Mouse (Mus musculus): ENCODE results near the gene Slc35c2.

Gene Slc35c2

GRCm38 (mm10) chr2:165239533-165240144 lies 48.0 kb downstream of the Slc35c2 start:
- DNase-seq (ENCODE audit: low read depth, low spot score): peak; percentile 53

GRCm38 (mm10) chr2:165238416-165239145 lies 49.1 kb downstream of the Slc35c2 start:
- DNase-seq (ENCODE audit: low read depth, low spot score): peak; percentile 52

- DNase-seq (ENCODE audit: low read depth, low spot score): peak; percentile 90
Measured at GRCm38 (mm10) chr2:165234613-165235291, 52.9 kb downstream of the Slc35c2 start, which contains the start of gene Cdh22. TSS of gene Cdh22 (minus strand) at chr2:165234853.

- DNase-seq (ENCODE audit: low read depth, low spot score): no peak
Measured at GRCm38 (mm10) chr2:165234291-165234612, 53.4 kb downstream of the Slc35c2 start.

- DNase-seq (ENCODE audit: low read depth, low spot score): peak; percentile 74
Measured at GRCm38 (mm10) chr2:165233491-165234290, 54.0 kb downstream of the Slc35c2 start.

- no peak for DNase-seq (ENCODE audit: low read depth, low spot score)
Measured at GRCm38 (mm10) chr2:165229050-165229449, 58.6 kb downstream of the Slc35c2 start.
